Mouse (Mus musculus) brain, embryonic 14.5 days (tissue): ENCODE results near the gene Magoh.

Source experiments
- CTCF ChIP-seq: fragments of 200-500 bp; IDR thresholded peaks from 2 replicates; pipeline ENCODE4 v1.5.1; 2012; ENCODE audit warnings: inconsistent platforms, mild to moderate bottlenecking, moderate library complexity, borderline replicate concordance; ENCODE audit not compliant: insufficient read depth, insufficient read length; ENCODE audit errors: extremely low read depth
- POLR2A ChIP-seq: fragments of 200-500 bp; IDR thresholded peaks from 2 replicates; pipeline ENCODE4 v1.6.1; 2012; ENCODE audit warnings: mild to moderate bottlenecking, inconsistent platforms, borderline replicate concordance; ENCODE audit not compliant: poor library complexity, insufficient read depth, insufficient read length, severe bottlenecking; ENCODE audit errors: extremely low read depth

DNA sequence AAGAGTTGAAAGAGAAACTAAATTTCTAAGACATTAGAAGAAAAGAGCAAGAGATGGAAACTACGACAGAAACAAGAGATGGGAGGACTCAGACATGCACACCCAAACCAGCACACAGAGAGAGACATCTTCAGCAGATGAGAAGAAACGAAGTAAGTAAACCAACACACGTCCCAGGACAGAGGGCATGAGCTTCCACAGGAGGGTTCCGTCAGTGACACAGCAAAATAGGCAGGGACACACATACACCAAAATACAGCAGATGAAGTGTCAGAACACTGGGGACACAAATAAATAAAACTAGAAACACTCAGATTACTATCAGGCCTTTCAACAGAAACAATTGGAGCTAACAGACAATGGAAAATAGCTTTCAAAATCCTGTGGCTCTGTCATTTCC, 30.5 kb downstream of the Magoh start:
- TF ChIP-seq CTCF (no peak), POLR2A (no peak)
